ENCODE assay signal across 24 mouse cellular contexts in genomic region chr13:50982990-50983389, GRCm38 (mm10).
"Had no signal": no experiment of that assay in that cellular context is flagged by ENCODE, and none has a peak within 500 bp of the region (broad histone marks: within the 10 kb centered on the region; RNA-seq: fewer than 3 reads in every experiment).

No protein-coding gene starts in this region.

- H3K4me1 ChIP-seq: liver, embryonic 12.5 days; liver, embryonic 15.5 days; lung, embryonic 15.5 days; megakaryocyte, embryonic 14.5 days; midbrain, embryonic 10.5 days; midbrain, embryonic 13.5 days; neural tube, embryonic 13.5 days; stomach, embryonic 15.5 days had no signal

- H3K4me2 ChIP-seq: liver, embryonic 12.5 days; liver, embryonic 15.5 days; lung, embryonic 15.5 days; midbrain, embryonic 13.5 days; neural tube, embryonic 13.5 days; stomach, embryonic 15.5 days had no signal

- ATAC-seq: liver, embryonic 12.5 days; midbrain, embryonic 13.5 days; midbrain, embryonic 16.5 days had no signal

- H3K9ac ChIP-seq: liver, embryonic 12.5 days; liver, embryonic 15.5 days; lung, embryonic 15.5 days; midbrain, embryonic 13.5 days; neural tube, embryonic 13.5 days; stomach, embryonic 15.5 days had no signal

- DNase-seq: kidney, adult 8-10 months; kidney, postnatal 10 days; kidney, postnatal 4 days; left cerebral cortex, postnatal 4 days; liver; lung, adult 18-20 months; lung, postnatal 10 days; lung, postnatal 36 days; retina, postnatal 1 day; right cerebral cortex, postnatal 25 days; spleen, adult 18-20 months; thymus, adult 2 months; thymus, postnatal 14 days; thymus, postnatal 4 days had no signal

- H3K9me3 ChIP-seq: liver, embryonic 15.5 days; lung, embryonic 15.5 days; neural tube, embryonic 13.5 days; stomach, embryonic 15.5 days had no signal

- H3K27me3 ChIP-seq: liver, embryonic 12.5 days; liver, embryonic 15.5 days; lung, embryonic 15.5 days; megakaryocyte, embryonic 14.5 days; midbrain, embryonic 13.5 days; neural tube, embryonic 13.5 days; stomach, embryonic 15.5 days had no signal

- H3K36me3 ChIP-seq: liver, embryonic 12.5 days; liver, embryonic 15.5 days; lung, embryonic 15.5 days; midbrain, embryonic 10.5 days; midbrain, embryonic 13.5 days; neural tube, embryonic 13.5 days; stomach, embryonic 15.5 days had no signal

- H3K27ac ChIP-seq: liver, embryonic 12.5 days; liver, embryonic 15.5 days; lung, embryonic 15.5 days; midbrain, embryonic 10.5 days; midbrain, embryonic 13.5 days; neural tube, embryonic 13.5 days; stomach, embryonic 15.5 days had no signal

- H3K4me3 ChIP-seq: liver, embryonic 12.5 days; liver, embryonic 15.5 days; lung, embryonic 15.5 days; megakaryocyte, embryonic 14.5 days; midbrain, embryonic 10.5 days; midbrain, embryonic 13.5 days; myocyte; neural tube, embryonic 13.5 days; stomach, embryonic 15.5 days had no signal
